Mouse (Mus musculus): ENCODE results near the gene Olfr1490. TPM values are rescaled to one million over a fixed set of nuclear protein-coding genes. Genes with fewer than 3 reads are reported as not detected.

The Olfr1490 gene
- not detected for polyA plus RNA-seq (2015; fragmentation: Illumina TruSeq; extraction: RNeasy Lipid Tissue Mini Kit (QIAGEN cat#74804); ENCODE audit: low read depth, low replicate concordance)

GRCm38 (mm10) chr19:13650791-13651190 lies at the start of gene Olfr1490:
Gene Olfr1490, plus strand, starts transcription at chr19:13651091.

GRCm38 (mm10) chr19:13617075-13617474 lies 33.8 kb upstream of the Olfr1490 start, which contains the start of gene Olfr1487:
Gene Olfr1487, plus strand, starts transcription at chr19:13617375.

GRCm38 (mm10) chr19:13631321-13631720 lies 19.6 kb upstream of the Olfr1490 start, which contains the start of gene Olfr1489:
Gene Olfr1489, plus strand, starts transcription at chr19:13631621.

GRCm38 (mm10) chr19:13696968-13697367 lies 46.1 kb downstream of the Olfr1490 start, which contains the start of gene Olfr1491:
Gene Olfr1491, plus strand, starts transcription at chr19:13697268.

Other genes with a start within 250 kb of the Olfr1490 start
- not detected for gene Olfr1469, start 243.2 kb upstream of the Olfr1490 start, polyA plus RNA-seq (2015; fragmentation: Illumina TruSeq; extraction: RNeasy Lipid Tissue Mini Kit (QIAGEN cat#74804); ENCODE audit: low read depth, low replicate concordance)
- not detected for gene Olfr1471, start 207.7 kb upstream of the Olfr1490 start, polyA plus RNA-seq (2015; fragmentation: Illumina TruSeq; extraction: RNeasy Lipid Tissue Mini Kit (QIAGEN cat#74804); ENCODE audit: low read depth, low replicate concordance)
- not detected for gene Olfr1472, start 195.0 kb upstream of the Olfr1490 start, polyA plus RNA-seq (2015; fragmentation: Illumina TruSeq; extraction: RNeasy Lipid Tissue Mini Kit (QIAGEN cat#74804); ENCODE audit: low read depth, low replicate concordance)
- not detected for gene Olfr1474, start 181.5 kb upstream of the Olfr1490 start, polyA plus RNA-seq (2015; fragmentation: Illumina TruSeq; extraction: RNeasy Lipid Tissue Mini Kit (QIAGEN cat#74804); ENCODE audit: low read depth, low replicate concordance)
- gene Olfr1475, start 170.9 kb upstream of the Olfr1490 start, polyA plus RNA-seq (2015; fragmentation: Illumina TruSeq; extraction: RNeasy Lipid Tissue Mini Kit (QIAGEN cat#74804); ENCODE audit: low read depth, low replicate concordance): not detected
- gene Olfr1477, start 150.5 kb upstream of the Olfr1490 start, polyA plus RNA-seq (2015; fragmentation: Illumina TruSeq; extraction: RNeasy Lipid Tissue Mini Kit (QIAGEN cat#74804); ENCODE audit: low read depth, low replicate concordance): not detected
- not detected for gene Olfr1480, start 123.2 kb upstream of the Olfr1490 start, polyA plus RNA-seq (2015; fragmentation: Illumina TruSeq; extraction: RNeasy Lipid Tissue Mini Kit (QIAGEN cat#74804); ENCODE audit: low read depth, low replicate concordance)
- gene Olfr1484, start 67.6 kb upstream of the Olfr1490 start, polyA plus RNA-seq (2015; fragmentation: Illumina TruSeq; extraction: RNeasy Lipid Tissue Mini Kit (QIAGEN cat#74804); ENCODE audit: low read depth, low replicate concordance): not detected
- not detected for gene Olfr1487, start 33.7 kb upstream of the Olfr1490 start, polyA plus RNA-seq (2015; fragmentation: Illumina TruSeq; extraction: RNeasy Lipid Tissue Mini Kit (QIAGEN cat#74804); ENCODE audit: low read depth, low replicate concordance)
- gene Olfr1489, start 19.5 kb upstream of the Olfr1490 start, polyA plus RNA-seq (2015; fragmentation: Illumina TruSeq; extraction: RNeasy Lipid Tissue Mini Kit (QIAGEN cat#74804); ENCODE audit: low read depth, low replicate concordance): not detected
- not detected for gene Olfr1491, start 46.2 kb downstream of the Olfr1490 start, polyA plus RNA-seq (2015; fragmentation: Illumina TruSeq; extraction: RNeasy Lipid Tissue Mini Kit (QIAGEN cat#74804); ENCODE audit: low read depth, low replicate concordance)
- not detected for gene Olfr1493-ps1, start 72.2 kb downstream of the Olfr1490 start, polyA plus RNA-seq (2015; fragmentation: Illumina TruSeq; extraction: RNeasy Lipid Tissue Mini Kit (QIAGEN cat#74804); ENCODE audit: low read depth, low replicate concordance)
- not detected for gene Olfr1494, start 88.6 kb downstream of the Olfr1490 start, polyA plus RNA-seq (2015; fragmentation: Illumina TruSeq; extraction: RNeasy Lipid Tissue Mini Kit (QIAGEN cat#74804); ENCODE audit: low read depth, low replicate concordance)
- gene Olfr1495, start 113.5 kb downstream of the Olfr1490 start, polyA plus RNA-seq (2015; fragmentation: Illumina TruSeq; extraction: RNeasy Lipid Tissue Mini Kit (QIAGEN cat#74804); ENCODE audit: low read depth, low replicate concordance): not detected
- not detected for gene Olfr1496, start 126.8 kb downstream of the Olfr1490 start, polyA plus RNA-seq (2015; fragmentation: Illumina TruSeq; extraction: RNeasy Lipid Tissue Mini Kit (QIAGEN cat#74804); ENCODE audit: low read depth, low replicate concordance)
- not detected for gene Olfr1497, start 147.1 kb downstream of the Olfr1490 start, polyA plus RNA-seq (2015; fragmentation: Illumina TruSeq; extraction: RNeasy Lipid Tissue Mini Kit (QIAGEN cat#74804); ENCODE audit: low read depth, low replicate concordance)
- not detected for gene Olfr1499, start 168.4 kb downstream of the Olfr1490 start, polyA plus RNA-seq (2015; fragmentation: Illumina TruSeq; extraction: RNeasy Lipid Tissue Mini Kit (QIAGEN cat#74804); ENCODE audit: low read depth, low replicate concordance)
- not detected for gene Olfr1500, start 179.4 kb downstream of the Olfr1490 start, polyA plus RNA-seq (2015; fragmentation: Illumina TruSeq; extraction: RNeasy Lipid Tissue Mini Kit (QIAGEN cat#74804); ENCODE audit: low read depth, low replicate concordance)
- not detected for gene Olfr1501, start 199.6 kb downstream of the Olfr1490 start, polyA plus RNA-seq (2015; fragmentation: Illumina TruSeq; extraction: RNeasy Lipid Tissue Mini Kit (QIAGEN cat#74804); ENCODE audit: low read depth, low replicate concordance)
- not detected for gene Olfr1502, start 210.7 kb downstream of the Olfr1490 start, polyA plus RNA-seq (2015; fragmentation: Illumina TruSeq; extraction: RNeasy Lipid Tissue Mini Kit (QIAGEN cat#74804); ENCODE audit: low read depth, low replicate concordance)
- gene Olfr1504, start 246.8 kb downstream of the Olfr1490 start, polyA plus RNA-seq (2015; fragmentation: Illumina TruSeq; extraction: RNeasy Lipid Tissue Mini Kit (QIAGEN cat#74804); ENCODE audit: low read depth, low replicate concordance): not detected